Mouse (Mus musculus): ENCODE data around the gene Foxk1. TPM values are rescaled to one million over a fixed set of nuclear protein-coding genes. Genes with fewer than 3 reads are reported as not detected.

Foxk1 gene
- polyA plus RNA-seq, 1 experiment from 2014 or later: 2.5 TPM

GRCm38 (mm10) chr5:142431811-142432434 is 30.6 kb downstream of the Foxk1 start:
- no peak overlapping the region for H3K27ac ChIP-seq (ENCODE audit: low read length)
- H3K36me3 ChIP-seq (ENCODE audit: control insufficient read depth, insufficient read depth): peaks cover 13% of the 10 kb centered on the region
- H3K9me3 ChIP-seq (replicated peaks; ENCODE audit: control insufficient read depth, low read length): no peaks in the 10 kb centered on the region
- ATAC-seq (replicated peaks; ENCODE audit: extremely low read depth, insufficient read depth, low FRiP score): no peak
- 63% methylated on average over 9 of the region's 9 CpGs for WGBS
- no peaks in the 10 kb centered on the region for H3K27me3 ChIP-seq (ENCODE audit: control insufficient read depth, insufficient read depth, low read length)
- peaks cover 23% of the 10 kb centered on the region for H3K4me1 ChIP-seq (ENCODE audit: control insufficient read depth, insufficient read depth, low read length)
- H3K4me2 ChIP-seq (ENCODE audit: low read depth, low read length): no peak overlapping the region
- no peak overlapping the region for H3K9ac ChIP-seq (ENCODE audit: low read length)
- H3K4me3 ChIP-seq (ENCODE audit: low read length): no peak overlapping the region

- no peak overlapping the region for H3K9ac ChIP-seq (ENCODE audit: low read length)
- peaks cover 16% of the 10 kb centered on the region for H3K4me1 ChIP-seq (ENCODE audit: control insufficient read depth, insufficient read depth, low read length)
These were observed 31.4 kb downstream of the Foxk1 start for GRCm38 (mm10) chr5:142432695-142433094.

GRCm38 (mm10) chr5:142434052-142434451 is 32.8 kb downstream of the Foxk1 start:
- Histone ChIP-seq H3K36me3 (ENCODE audit: control insufficient read depth, insufficient read depth) (peaks cover 13% of the 10 kb centered on the region), H3K9me3 (replicated peaks; ENCODE audit: control insufficient read depth, low read length) (no peaks in the 10 kb centered on the region), H3K27ac (ENCODE audit: low read length) (no peak overlapping the region), H3K27me3 (ENCODE audit: control insufficient read depth, insufficient read depth, low read length) (no peaks in the 10 kb centered on the region), H3K9ac (ENCODE audit: low read length) (no peak overlapping the region), H3K4me3 (ENCODE audit: low read length) (no peak overlapping the region), H3K4me1 (ENCODE audit: control insufficient read depth, insufficient read depth, low read length) (peaks cover 6% of the 10 kb centered on the region), H3K4me2 (ENCODE audit: low read depth, low read length) (no peak overlapping the region)
- WGBS: 94% methylated on average over 5 of the region's 5 CpGs
- ATAC-seq (replicated peaks; ENCODE audit: extremely low read depth, insufficient read depth, low FRiP score): no peak

More at GRCm38 (mm10) chr5:142432695-142433094, 31.4 kb downstream of the Foxk1 start:
- H3K36me3 ChIP-seq (ENCODE audit: control insufficient read depth, insufficient read depth): peaks cover 13% of the 10 kb centered on the region
- ATAC-seq (replicated peaks; ENCODE audit: extremely low read depth, insufficient read depth, low FRiP score): no peak
- H3K27ac ChIP-seq (ENCODE audit: low read length): no peak overlapping the region
- no peak overlapping the region for H3K4me2 ChIP-seq (ENCODE audit: low read depth, low read length)
- no peak overlapping the region for H3K4me3 ChIP-seq (ENCODE audit: low read length)
- 77% methylated on average over 4 of the region's 4 CpGs for WGBS
- no peaks in the 10 kb centered on the region for H3K27me3 ChIP-seq (ENCODE audit: control insufficient read depth, insufficient read depth, low read length)
- no peaks in the 10 kb centered on the region for H3K9me3 ChIP-seq (replicated peaks; ENCODE audit: control insufficient read depth, low read length)

- no peak overlapping the region for H3K4me3 ChIP-seq (ENCODE audit: low read length)
- no peak for ATAC-seq (replicated peaks; ENCODE audit: extremely low read depth, insufficient read depth, low FRiP score)
- 98% methylated on average over 15 of the region's 15 CpGs for WGBS
- H3K36me3 ChIP-seq (ENCODE audit: control insufficient read depth, insufficient read depth): peaks cover 13% of the 10 kb centered on the region
- H3K27me3 ChIP-seq (ENCODE audit: control insufficient read depth, insufficient read depth, low read length): no peaks in the 10 kb centered on the region
- H3K4me2 ChIP-seq (ENCODE audit: low read depth, low read length): no peak overlapping the region
- H3K4me1 ChIP-seq (ENCODE audit: control insufficient read depth, insufficient read depth, low read length): peaks cover 17% of the 10 kb centered on the region
- no peak overlapping the region for H3K27ac ChIP-seq (ENCODE audit: low read length)
- H3K9ac ChIP-seq (ENCODE audit: low read length): no peak overlapping the region
- H3K9me3 ChIP-seq (replicated peaks; ENCODE audit: control insufficient read depth, low read length): no peaks in the 10 kb centered on the region
These were observed 34.4 kb downstream of the Foxk1 start for GRCm38 (mm10) chr5:142435736-142436135.

GRCm38 (mm10) chr5:142438380-142438938 is 37.2 kb downstream of the Foxk1 start:
- H3K9ac ChIP-seq (ENCODE audit: low read length): no peak overlapping the region
- H3K4me1 ChIP-seq (ENCODE audit: control insufficient read depth, insufficient read depth, low read length): peaks cover 27% of the 10 kb centered on the region
- no peaks in the 10 kb centered on the region for H3K27me3 ChIP-seq (ENCODE audit: control insufficient read depth, insufficient read depth, low read length)
- no peak for ATAC-seq (replicated peaks; ENCODE audit: extremely low read depth, insufficient read depth, low FRiP score)
- H3K36me3 ChIP-seq (ENCODE audit: control insufficient read depth, insufficient read depth): peaks cover 13% of the 10 kb centered on the region
- H3K9me3 ChIP-seq (replicated peaks; ENCODE audit: control insufficient read depth, low read length): no peaks in the 10 kb centered on the region
- no peak overlapping the region for H3K4me3 ChIP-seq (ENCODE audit: low read length)
- no peak overlapping the region for H3K27ac ChIP-seq (ENCODE audit: low read length)
- no peak overlapping the region for H3K4me2 ChIP-seq (ENCODE audit: low read depth, low read length)
- WGBS: 75% methylated on average over 16 of the region's 16 CpGs

GRCm38 (mm10) chr5:142439911-142440432 is 38.7 kb downstream of the Foxk1 start:
- Histone ChIP-seq H3K4me1 (ENCODE audit: control insufficient read depth, insufficient read depth, low read length) (peaks cover 38% of the 10 kb centered on the region), H3K36me3 (ENCODE audit: control insufficient read depth, insufficient read depth) (peaks cover 13% of the 10 kb centered on the region), H3K4me2 (ENCODE audit: low read depth, low read length) (peak overlapping the region; percentile 83), H3K9me3 (replicated peaks; ENCODE audit: control insufficient read depth, low read length) (no peaks in the 10 kb centered on the region), H3K27me3 (ENCODE audit: control insufficient read depth, insufficient read depth, low read length) (no peaks in the 10 kb centered on the region), H3K27ac (ENCODE audit: low read length) (peak overlapping the region; percentile 96), H3K9ac (ENCODE audit: low read length) (peak overlapping the region; percentile 79), H3K4me3 (ENCODE audit: low read length) (peak overlapping the region; percentile 52)
- ATAC-seq (replicated peaks; ENCODE audit: extremely low read depth, insufficient read depth, low FRiP score): peak; percentile 35; the same call in 1 of the 2 replicates
- WGBS: 7% methylated on average over 12 of the region's 12 CpGs

- peaks cover 44% of the 10 kb centered on the region for H3K4me1 ChIP-seq (ENCODE audit: control insufficient read depth, insufficient read depth, low read length)
- WGBS: under 1% methylated on average over 18 of the region's 19 CpGs
These were observed 39.3 kb downstream of the Foxk1 start for GRCm38 (mm10) chr5:142440451-142441147.

GRCm38 (mm10) chr5:142441332-142442044 is 40.2 kb downstream of the Foxk1 start:
- WGBS: 55% methylated on average over 22 of the region's 22 CpGs
- no peak for ATAC-seq (replicated peaks; ENCODE audit: extremely low read depth, insufficient read depth, low FRiP score)
- H3K36me3 ChIP-seq (ENCODE audit: control insufficient read depth, insufficient read depth): no peaks in the 10 kb centered on the region
- peak overlapping the region; percentile 96 for H3K27ac ChIP-seq (ENCODE audit: low read length)
- no peaks in the 10 kb centered on the region for H3K27me3 ChIP-seq (ENCODE audit: control insufficient read depth, insufficient read depth, low read length)
- H3K4me3 ChIP-seq (ENCODE audit: low read length): peak overlapping the region; percentile 52
- peak overlapping the region; percentile 83 for H3K4me2 ChIP-seq (ENCODE audit: low read depth, low read length)
- no peaks in the 10 kb centered on the region for H3K9me3 ChIP-seq (replicated peaks; ENCODE audit: control insufficient read depth, low read length)
- peak overlapping the region; percentile 79 for H3K9ac ChIP-seq (ENCODE audit: low read length)
- peaks cover 49% of the 10 kb centered on the region for H3K4me1 ChIP-seq (ENCODE audit: control insufficient read depth, insufficient read depth, low read length)

More at GRCm38 (mm10) chr5:142440451-142441147, 39.3 kb downstream of the Foxk1 start:
- Histone ChIP-seq H3K4me2 (ENCODE audit: low read depth, low read length) (peak overlapping the region; percentile 83), H3K4me3 (ENCODE audit: low read length) (peak overlapping the region; percentile 52), H3K27me3 (ENCODE audit: control insufficient read depth, insufficient read depth, low read length) (no peaks in the 10 kb centered on the region), H3K9me3 (replicated peaks; ENCODE audit: control insufficient read depth, low read length) (no peaks in the 10 kb centered on the region), H3K9ac (ENCODE audit: low read length) (peak overlapping the region; percentile 79), H3K36me3 (ENCODE audit: control insufficient read depth, insufficient read depth) (peaks cover 8% of the 10 kb centered on the region), H3K27ac (ENCODE audit: low read length) (peak overlapping the region; percentile 96)
- peak; percentile 94 for ATAC-seq (replicated peaks; ENCODE audit: extremely low read depth, insufficient read depth, low FRiP score)

Data from heart, embryonic 16.5 days (tissue).